Mouse (Mus musculus) midbrain, embryonic 14.5 days (tissue): ENCODE results near the gene Pp2d1. TPM values are rescaled to one million over a fixed set of nuclear protein-coding genes. Genes with fewer than 3 reads are reported as not detected.

ENCODE experiments used
- ATAC-seq: fragments of 200-750 bp; cut with Nextera tagmentation; 2 replicates; pipeline ENCODE4 v1.8.0; 2017; ENCODE audit warnings: moderate number of reproducible peaks, moderate library complexity; ENCODE audit not compliant: low FRiP score, low TSS enrichment
- DNase-seq: peaks from one replicate; pipeline ENCODE4 v3.0.0-alpha.2; 2015
- H3K27ac ChIP-seq: fragments of 300-500 bp; sonication (generic); replicated peaks from 2 replicates; pipeline ENCODE4 v1.5.1; 2014; ENCODE audit warnings: mild to moderate bottlenecking, low read depth, low read length, moderate library complexity
- H3K27me3 ChIP-seq: fragments of 300-500 bp; sonication (generic); 2 replicates; pipeline ENCODE4 v1.6.1; 2014; ENCODE audit warnings: low read length, control low read depth, mixed read lengths; ENCODE audit not compliant: control insufficient read depth, insufficient read depth
- H3K36me3 ChIP-seq: fragments of 300-500 bp; sonication (generic); 2 replicates; pipeline ENCODE4 v1.6.1; 2014; ENCODE audit warnings: low read length, control low read depth; ENCODE audit not compliant: control insufficient read depth, insufficient read depth
- H3K4me1 ChIP-seq: fragments of 300-500 bp; sonication (generic); 2 replicates; pipeline ENCODE4 v1.6.1; 2014; ENCODE audit warnings: mild to moderate bottlenecking, antibody characterized with exemption, low read length, control low read depth; ENCODE audit not compliant: control insufficient read depth, insufficient read depth
- H3K4me2 ChIP-seq: fragments of 300-500 bp; sonication (generic); 2 replicates; pipeline ENCODE4 v1.6.1; 2014; ENCODE audit warnings: mild to moderate bottlenecking, low read length, moderate library complexity
- H3K4me3 ChIP-seq: fragments of 300-500 bp; sonication (generic); replicated peaks from 2 replicates; pipeline ENCODE4 v1.5.1; 2014; ENCODE audit warnings: low read depth, low read length
- H3K9ac ChIP-seq: fragments of 300-500 bp; sonication (generic); replicated peaks from 2 replicates; pipeline ENCODE4 v1.6.1; 2014; ENCODE audit warnings: mild to moderate bottlenecking, low read length, moderate library complexity
- H3K9me3 ChIP-seq: fragments of 300-500 bp; sonication (generic); 2 replicates; pipeline ENCODE4 v1.6.1; 2016; ENCODE audit warnings: low read length, control low read depth, mixed read lengths; ENCODE audit not compliant: control insufficient read depth
- WGBS: fragments of 180-500 bp; shearing (Covaris S2); extraction: QIAGEN DNeasy Blood & Tissue Kit; methylation state at CpG from one replicate; pipeline ENCODE4 v1.1.7; 2014; 5-methylcytosine and 5-hydroxymethylcytosine counted together
- polyA plus RNA-seq: library from polyadenylated mRNA; unstranded; fragments of >200 nt; fragmentation: Nextera tagmentation; extraction: Ambion mirVana; gene quantifications from 2 replicates; pipeline ENCODE4 v1.2.1, GENCODE M21; 2014

The Pp2d1 gene
- polyA plus RNA-seq, 1 experiment from 2014 or later: 0.66 TPM

- peak; percentile 84 for ATAC-seq
- no peaks in the 10 kb centered on the region for H3K36me3 ChIP-seq
- no peaks in the 10 kb centered on the region for H3K27me3 ChIP-seq
- peak overlapping the region; percentile 91 for H3K4me3 ChIP-seq
- WGBS: 0% methylated on average over 15 of the region's 15 CpGs
- peaks cover 25% of the 10 kb centered on the region for H3K4me1 ChIP-seq
- H3K9ac ChIP-seq: peak overlapping the region; percentile 96
- peak overlapping the region; percentile 97 for H3K27ac ChIP-seq
- DNase-seq: peak; percentile 87
- H3K9me3 ChIP-seq: no peaks in the 10 kb centered on the region
- H3K4me2 ChIP-seq: peak overlapping the region; percentile 87
Observed at GRCm38 (mm10) chr17:53568118-53568517, 28.9 kb upstream of the Pp2d1 start.

- Histone ChIP-seq H3K36me3 (no peaks in the 10 kb centered on the region), H3K4me3 (peak overlapping the region; percentile 91), H3K9ac (peak overlapping the region; percentile 96), H3K27me3 (no peaks in the 10 kb centered on the region), H3K27ac (peak overlapping the region; percentile 97), H3K4me2 (peak overlapping the region; percentile 87), H3K4me1 (peaks cover 25% of the 10 kb centered on the region), H3K9me3 (no peaks in the 10 kb centered on the region)
- under 1% methylated on average over 67 of the region's 67 CpGs for WGBS
- DNase-seq (peak; percentile 79), ATAC-seq (peak; percentile 73)
Observed at GRCm38 (mm10) chr17:53567346-53568101, 28.3 kb upstream of the Pp2d1 start.

GRCm38 (mm10) chr17:53566919-53567345 is 27.7 kb upstream of the Pp2d1 start:
- H3K36me3 ChIP-seq: no peaks in the 10 kb centered on the region
- H3K27me3 ChIP-seq: no peaks in the 10 kb centered on the region
- H3K4me3 ChIP-seq: peak overlapping the region; percentile 91
- ATAC-seq (peak; percentile 69), DNase-seq (peak; percentile 82)
- peak overlapping the region; percentile 97 for H3K27ac ChIP-seq
- no peaks in the 10 kb centered on the region for H3K9me3 ChIP-seq
- H3K4me1 ChIP-seq: peaks cover 25% of the 10 kb centered on the region
- peak overlapping the region; percentile 87 for H3K4me2 ChIP-seq
- peak overlapping the region; percentile 96 for H3K9ac ChIP-seq
- WGBS: under 1% methylated on average over 38 of the region's 51 CpGs

- peak; percentile 55 for DNase-seq
Observed at GRCm38 (mm10) chr17:53566161-53566918, 27.1 kb upstream of the Pp2d1 start, which contains the start of gene Kat2b. Gene Kat2b (plus strand): TSS chr17:53566861.

GRCm38 (mm10) chr17:53564837-53565236 is 25.6 kb upstream of the Pp2d1 start:
- H3K4me1 ChIP-seq: peaks cover 20% of the 10 kb centered on the region
- WGBS: 96% methylated on average over 4 of the region's 4 CpGs
- DNase-seq (no peak), ATAC-seq (no peak)
- H3K9me3 ChIP-seq: no peaks in the 10 kb centered on the region
- H3K36me3 ChIP-seq: no peaks in the 10 kb centered on the region
- no peaks in the 10 kb centered on the region for H3K27me3 ChIP-seq
- no peak overlapping the region for H3K4me3 ChIP-seq
- H3K27ac ChIP-seq: no peak overlapping the region
- no peak overlapping the region for H3K4me2 ChIP-seq
- H3K9ac ChIP-seq: no peak overlapping the region

More at GRCm38 (mm10) chr17:53566161-53566918, 27.1 kb upstream of the Pp2d1 start, which contains the start of gene Kat2b:
- H3K4me2 ChIP-seq: peak within 1 kb of the TSS; percentile 87
- WGBS: 2% methylated on average over 20 of the region's 20 CpGs
- no peak for ATAC-seq
- no peaks in the 10 kb centered on the region for H3K27me3 ChIP-seq
- peak within 1 kb of the TSS; percentile 97 for H3K27ac ChIP-seq
- peak within 1 kb of the TSS; percentile 91 for H3K4me3 ChIP-seq
- H3K9me3 ChIP-seq: no peaks in the 10 kb centered on the region
- no peaks in the 10 kb centered on the region for H3K36me3 ChIP-seq
- H3K4me1 ChIP-seq: peaks cover 25% of the 10 kb centered on the region
- peak within 1 kb of the TSS; percentile 96 for H3K9ac ChIP-seq

- Histone ChIP-seq H3K9ac (no peak overlapping the region), H3K4me3 (no peak overlapping the region), H3K9me3 (no peaks in the 10 kb centered on the region), H3K36me3 (no peaks in the 10 kb centered on the region), H3K27me3 (no peaks in the 10 kb centered on the region), H3K4me1 (peaks cover 7% of the 10 kb centered on the region; the same call in 1 of the 2 replicates), H3K4me2 (no peak overlapping the region), H3K27ac (no peak overlapping the region)
- ATAC-seq: no peak
- 83% methylated on average over 4 of the region's 4 CpGs for WGBS
- no peak for DNase-seq
Observed at GRCm38 (mm10) chr17:53561458-53562029, 22.3 kb upstream of the Pp2d1 start.

- Histone ChIP-seq H3K9ac (no peak overlapping the region), H3K4me1 (no peaks in the 10 kb centered on the region), H3K27ac (no peak overlapping the region), H3K4me2 (no peak overlapping the region), H3K36me3 (no peaks in the 10 kb centered on the region), H3K9me3 (no peaks in the 10 kb centered on the region), H3K4me3 (no peak overlapping the region), H3K27me3 (no peaks in the 10 kb centered on the region)
- ATAC-seq (no peak), DNase-seq (no peak)
- WGBS: 92% methylated on average over 5 of the region's 5 CpGs
Observed at GRCm38 (mm10) chr17:53559646-53560045, 20.4 kb upstream of the Pp2d1 start.

GRCm38 (mm10) chr17:53557443-53557842 is 18.2 kb upstream of the Pp2d1 start:
- Histone ChIP-seq H3K9ac (no peak overlapping the region), H3K27me3 (no peaks in the 10 kb centered on the region), H3K4me1 (no peaks in the 10 kb centered on the region), H3K36me3 (no peaks in the 10 kb centered on the region), H3K27ac (no peak overlapping the region), H3K4me2 (no peak overlapping the region), H3K9me3 (no peaks in the 10 kb centered on the region), H3K4me3 (no peak overlapping the region)
- DNase-seq: no peak
- 41% methylated on average over 3 of the region's 3 CpGs for WGBS
- ATAC-seq: no peak
